Mouse (Mus musculus): Measurements from ENCODE around the gene Man1a2. TPM values are rescaled to one million over a fixed set of nuclear protein-coding genes. Genes with fewer than 3 reads are reported as not detected.

Gene Man1a2
- polyA plus RNA-seq, 1 experiment from 2014 or later, result 69.3 TPM

- 59% methylated on average over 4 of the region's 4 CpGs for WGBS (ENCODE audit: insufficient replicate concordance)
- Histone ChIP-seq H3K4me3 (ENCODE audit: low read depth, low read length) (no peak overlapping the region), H3K27me3 (ENCODE audit: control insufficient read depth, insufficient read depth, low read length) (no peaks in the 10 kb centered on the region)
These were observed 149.4 kb downstream of the Man1a2 start for GRCm38 (mm10) chr3:100535902-100536301.

GRCm38 (mm10) chr3:100535298-100535697 is 150.0 kb downstream of the Man1a2 start:
- no peaks in the 10 kb centered on the region for H3K27me3 ChIP-seq (ENCODE audit: control insufficient read depth, insufficient read depth, low read length)
- no peaks in the 10 kb centered on the region for H3K9me3 ChIP-seq (replicated peaks; ENCODE audit: control insufficient read depth, low read length)
- H3K9ac ChIP-seq (ENCODE audit: low read depth, low read length), result no peak overlapping the region
- no peak for ATAC-seq (replicated peaks; ENCODE audit: insufficient number of reproducible peaks, low FRiP score, low TSS enrichment)
- no peak overlapping the region for H3K4me2 ChIP-seq
- H3K27ac ChIP-seq (ENCODE audit: low read depth, low read length), result no peak overlapping the region
- 53% methylated on average over 3 of the region's 3 CpGs for WGBS (ENCODE audit: insufficient replicate concordance)
- no peaks in the 10 kb centered on the region for H3K36me3 ChIP-seq (ENCODE audit: control insufficient read depth, insufficient read depth, low read length)
- no peak overlapping the region for H3K4me3 ChIP-seq (ENCODE audit: low read depth, low read length)
- no peaks in the 10 kb centered on the region for H3K4me1 ChIP-seq (ENCODE audit: control insufficient read depth, insufficient read depth, low read length)

More at GRCm38 (mm10) chr3:100535902-100536301, 149.4 kb downstream of the Man1a2 start:
- no peak overlapping the region for H3K4me2 ChIP-seq
- no peak for ATAC-seq (replicated peaks; ENCODE audit: insufficient number of reproducible peaks, low FRiP score, low TSS enrichment)
- H3K36me3 ChIP-seq (ENCODE audit: control insufficient read depth, insufficient read depth, low read length), result no peaks in the 10 kb centered on the region
- H3K9me3 ChIP-seq (replicated peaks; ENCODE audit: control insufficient read depth, low read length), result no peaks in the 10 kb centered on the region
- H3K4me1 ChIP-seq (ENCODE audit: control insufficient read depth, insufficient read depth, low read length), result no peaks in the 10 kb centered on the region
- H3K9ac ChIP-seq (ENCODE audit: low read depth, low read length), result no peak overlapping the region
- H3K27ac ChIP-seq (ENCODE audit: low read depth, low read length), result no peak overlapping the region

- WGBS (ENCODE audit: insufficient replicate concordance), result 77% methylated on average over 3 of the region's 3 CpGs
- H3K4me2 ChIP-seq, result no peak overlapping the region
- H3K4me1 ChIP-seq (ENCODE audit: control insufficient read depth, insufficient read depth, low read length), result no peaks in the 10 kb centered on the region
- no peak for ATAC-seq (replicated peaks; ENCODE audit: insufficient number of reproducible peaks, low FRiP score, low TSS enrichment)
- H3K27me3 ChIP-seq (ENCODE audit: control insufficient read depth, insufficient read depth, low read length), result no peaks in the 10 kb centered on the region
- no peak overlapping the region for H3K27ac ChIP-seq (ENCODE audit: low read depth, low read length)
- no peak overlapping the region for H3K9ac ChIP-seq (ENCODE audit: low read depth, low read length)
- H3K4me3 ChIP-seq (ENCODE audit: low read depth, low read length), result no peak overlapping the region
- H3K36me3 ChIP-seq (ENCODE audit: control insufficient read depth, insufficient read depth, low read length), result no peaks in the 10 kb centered on the region
- no peaks in the 10 kb centered on the region for H3K9me3 ChIP-seq (replicated peaks; ENCODE audit: control insufficient read depth, low read length)
These were observed 150.9 kb downstream of the Man1a2 start for GRCm38 (mm10) chr3:100534394-100534793.

- Histone ChIP-seq H3K27me3 (ENCODE audit: control insufficient read depth, insufficient read depth, low read length) (no peaks in the 10 kb centered on the region), H3K9me3 (replicated peaks; ENCODE audit: control insufficient read depth, low read length) (no peaks in the 10 kb centered on the region), H3K9ac (ENCODE audit: low read depth, low read length) (no peak overlapping the region), H3K36me3 (ENCODE audit: control insufficient read depth, insufficient read depth, low read length) (no peaks in the 10 kb centered on the region), H3K4me2 (no peak overlapping the region), H3K27ac (ENCODE audit: low read depth, low read length) (no peak overlapping the region), H3K4me3 (ENCODE audit: low read depth, low read length) (no peak overlapping the region), H3K4me1 (ENCODE audit: control insufficient read depth, insufficient read depth, low read length) (no peaks in the 10 kb centered on the region)
- no peak for ATAC-seq (replicated peaks; ENCODE audit: insufficient number of reproducible peaks, low FRiP score, low TSS enrichment)
These were observed 151.9 kb downstream of the Man1a2 start for GRCm38 (mm10) chr3:100533429-100533828.

GRCm38 (mm10) chr3:100530919-100531318 is 154.4 kb downstream of the Man1a2 start:
- no peak overlapping the region for H3K4me3 ChIP-seq (ENCODE audit: low read depth, low read length)
- no peaks in the 10 kb centered on the region for H3K27me3 ChIP-seq (ENCODE audit: control insufficient read depth, insufficient read depth, low read length)
- H3K9me3 ChIP-seq (replicated peaks; ENCODE audit: control insufficient read depth, low read length), result no peaks in the 10 kb centered on the region
- ATAC-seq (replicated peaks; ENCODE audit: insufficient number of reproducible peaks, low FRiP score, low TSS enrichment), result no peak
- H3K36me3 ChIP-seq (ENCODE audit: control insufficient read depth, insufficient read depth, low read length), result no peaks in the 10 kb centered on the region
- no peak overlapping the region for H3K27ac ChIP-seq (ENCODE audit: low read depth, low read length)
- H3K4me1 ChIP-seq (ENCODE audit: control insufficient read depth, insufficient read depth, low read length), result no peaks in the 10 kb centered on the region
- WGBS (ENCODE audit: insufficient replicate concordance), result 85% methylated on average over 5 of the region's 5 CpGs
- H3K4me2 ChIP-seq, result no peak overlapping the region
- H3K9ac ChIP-seq (ENCODE audit: low read depth, low read length), result no peak overlapping the region

GRCm38 (mm10) chr3:100530244-100530788 is 155.0 kb downstream of the Man1a2 start:
- WGBS (ENCODE audit: insufficient replicate concordance), result 76% methylated on average over 7 of the region's 7 CpGs
- no peak for ATAC-seq (replicated peaks; ENCODE audit: insufficient number of reproducible peaks, low FRiP score, low TSS enrichment)

GRCm38 (mm10) chr3:100522671-100523070 is 162.6 kb downstream of the Man1a2 start:
- H3K4me2 ChIP-seq, result no peak overlapping the region
- no peak overlapping the region for H3K9ac ChIP-seq (ENCODE audit: low read depth, low read length)
- H3K36me3 ChIP-seq (ENCODE audit: control insufficient read depth, insufficient read depth, low read length), result no peaks in the 10 kb centered on the region
- no peak overlapping the region for H3K4me3 ChIP-seq (ENCODE audit: low read depth, low read length)
- no peaks in the 10 kb centered on the region for H3K9me3 ChIP-seq (replicated peaks; ENCODE audit: control insufficient read depth, low read length)
- H3K27ac ChIP-seq (ENCODE audit: low read depth, low read length), result no peak overlapping the region
- ATAC-seq (replicated peaks; ENCODE audit: insufficient number of reproducible peaks, low FRiP score, low TSS enrichment), result no peak
- no peaks in the 10 kb centered on the region for H3K27me3 ChIP-seq (ENCODE audit: control insufficient read depth, insufficient read depth, low read length)
- 72% methylated on average over 7 of the region's 7 CpGs for WGBS (ENCODE audit: insufficient replicate concordance)
- no peaks in the 10 kb centered on the region for H3K4me1 ChIP-seq (ENCODE audit: control insufficient read depth, insufficient read depth, low read length)

More at GRCm38 (mm10) chr3:100530244-100530788, 155.0 kb downstream of the Man1a2 start:
- H3K27me3 ChIP-seq (ENCODE audit: control insufficient read depth, insufficient read depth, low read length), result no peaks in the 10 kb centered on the region
- H3K9ac ChIP-seq (ENCODE audit: low read depth, low read length), result no peak overlapping the region
- no peaks in the 10 kb centered on the region for H3K9me3 ChIP-seq (replicated peaks; ENCODE audit: control insufficient read depth, low read length)
- H3K4me1 ChIP-seq (ENCODE audit: control insufficient read depth, insufficient read depth, low read length), result no peaks in the 10 kb centered on the region
- H3K4me3 ChIP-seq (ENCODE audit: low read depth, low read length), result no peak overlapping the region
- no peak overlapping the region for H3K27ac ChIP-seq (ENCODE audit: low read depth, low read length)
- no peak overlapping the region for H3K4me2 ChIP-seq
- no peaks in the 10 kb centered on the region for H3K36me3 ChIP-seq (ENCODE audit: control insufficient read depth, insufficient read depth, low read length)

GRCm38 (mm10) chr3:100521626-100522025 is 163.7 kb downstream of the Man1a2 start:
- Histone ChIP-seq H3K27me3 (ENCODE audit: control insufficient read depth, insufficient read depth, low read length) (no peaks in the 10 kb centered on the region), H3K4me3 (ENCODE audit: low read depth, low read length) (no peak overlapping the region), H3K9me3 (replicated peaks; ENCODE audit: control insufficient read depth, low read length) (no peaks in the 10 kb centered on the region), H3K27ac (ENCODE audit: low read depth, low read length) (no peak overlapping the region), H3K4me2 (no peak overlapping the region), H3K4me1 (ENCODE audit: control insufficient read depth, insufficient read depth, low read length) (no peaks in the 10 kb centered on the region), H3K36me3 (ENCODE audit: control insufficient read depth, insufficient read depth, low read length) (no peaks in the 10 kb centered on the region), H3K9ac (ENCODE audit: low read depth, low read length) (no peak overlapping the region)
- WGBS (ENCODE audit: insufficient replicate concordance), result 75% methylated on average over 1 of the region's 1 CpGs
- ATAC-seq (replicated peaks; ENCODE audit: insufficient number of reproducible peaks, low FRiP score, low TSS enrichment), result no peak

GRCm38 (mm10) chr3:100515754-100516141 is 169.6 kb downstream of the Man1a2 start:
- Histone ChIP-seq H3K4me1 (ENCODE audit: control insufficient read depth, insufficient read depth, low read length) (no peaks in the 10 kb centered on the region), H3K27me3 (ENCODE audit: control insufficient read depth, insufficient read depth, low read length) (no peaks in the 10 kb centered on the region), H3K36me3 (ENCODE audit: control insufficient read depth, insufficient read depth, low read length) (no peaks in the 10 kb centered on the region), H3K27ac (ENCODE audit: low read depth, low read length) (no peak overlapping the region), H3K9ac (ENCODE audit: low read depth, low read length) (no peak overlapping the region), H3K4me3 (ENCODE audit: low read depth, low read length) (no peak overlapping the region), H3K9me3 (replicated peaks; ENCODE audit: control insufficient read depth, low read length) (no peaks in the 10 kb centered on the region), H3K4me2 (no peak overlapping the region)
- 78% methylated on average over 5 of the region's 5 CpGs for WGBS (ENCODE audit: insufficient replicate concordance)
- ATAC-seq (replicated peaks; ENCODE audit: insufficient number of reproducible peaks, low FRiP score, low TSS enrichment), result no peak
